Mouse (Mus musculus) heart, embryonic 14.5 days (tissue): ENCODE results near the gene Zbtb6. TPM values are rescaled to one million over a fixed set of nuclear protein-coding genes. Genes with fewer than 3 reads are reported as not detected.

Experiments
- polyA plus RNA-seq: library from polyadenylated mRNA; unstranded; fragments of >200 nt; fragmentation: Nextera tagmentation; extraction: Ambion mirVana; gene quantifications from 2 replicates; pipeline ENCODE4 v1.2.1, GENCODE M21; 2014

Gene Zbtb6
- polyA plus RNA-seq, 1 experiment from 2014 or later, result 2.9 TPM

Other genes starting within 250 kb of the Zbtb6 start
- gene Olfr366, start 231.6 kb downstream of the Zbtb6 start, polyA plus RNA-seq, result not detected in 2 replicates
- gene Olfr368, start 116.7 kb downstream of the Zbtb6 start, polyA plus RNA-seq, result not detected in 2 replicates
- gene Pdcl, start 83.8 kb downstream of the Zbtb6 start, polyA plus RNA-seq, result 35.7 and 39.4 TPM in 2 replicates
- gene Rc3h2, start 20.3 kb downstream of the Zbtb6 start, polyA plus RNA-seq, result 14.9 and 15.4 TPM in 2 replicates
- 5.1 and 5.4 TPM in 2 replicates for gene Zbtb26, start within 50 bp of the Zbtb6 start, polyA plus RNA-seq
- gene Rabgap1, start 108 bp upstream of the Zbtb6 start, polyA plus RNA-seq, result 34.1 and 40.6 TPM in 2 replicates
- 1.3 and 1.7 TPM in 2 replicates for gene Gpr21, start 73.2 kb upstream of the Zbtb6 start, polyA plus RNA-seq